Mouse (Mus musculus) frontal cortex, postnatal 25 days (tissue): ENCODE data around the gene Lyplal1.

Experiments used
- DNase-seq, 2 experiments: peaks; one replicate each; pipeline ENCODE4 v3.0.0; 2022; ENCODE audit warnings: low spot score in 2 of 2

Gene Lyplal1

DNA sequence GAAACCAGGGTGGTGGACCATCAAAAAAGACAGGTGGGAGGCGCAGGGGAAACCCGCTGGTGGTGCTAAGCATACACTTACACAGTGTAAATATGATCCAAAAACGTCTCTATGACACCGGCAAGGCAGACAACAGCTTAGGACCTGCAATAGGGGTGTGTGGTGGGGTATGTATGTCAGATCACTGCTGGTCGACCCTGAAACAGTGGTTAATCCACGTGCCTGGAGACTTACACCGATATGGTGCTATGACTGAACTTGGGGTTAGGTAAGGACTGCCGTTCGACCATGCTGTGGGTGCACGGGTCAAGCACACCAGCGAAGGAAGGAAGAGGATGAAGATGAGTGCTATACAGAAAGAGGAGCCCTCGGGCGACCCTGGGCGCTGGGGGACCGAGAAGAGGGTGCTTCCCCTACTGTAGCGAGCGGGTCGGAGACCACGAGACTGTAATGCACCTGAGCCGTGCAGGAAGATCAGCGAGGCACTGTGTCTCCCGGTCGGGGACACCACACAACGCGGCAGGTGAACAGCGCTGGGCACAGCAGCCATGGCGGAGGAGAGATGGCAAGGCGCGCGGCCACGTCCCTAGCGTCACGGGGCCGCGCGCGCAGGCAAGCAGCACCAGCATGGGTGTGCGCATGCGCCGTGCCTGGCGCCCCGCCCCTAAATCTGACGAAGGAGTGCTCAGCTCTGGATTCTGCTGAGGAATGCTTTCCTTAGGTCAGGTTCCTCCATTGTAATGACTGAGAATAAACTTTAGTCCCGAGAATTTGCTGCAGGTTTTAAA, at the start of gene Lyplal1:
Gene Lyplal1 (minus strand): TSS at position 610 of the 788 bp plus-strand sequence.
- DNase-seq: peak; percentile 88 to 92

DNA sequence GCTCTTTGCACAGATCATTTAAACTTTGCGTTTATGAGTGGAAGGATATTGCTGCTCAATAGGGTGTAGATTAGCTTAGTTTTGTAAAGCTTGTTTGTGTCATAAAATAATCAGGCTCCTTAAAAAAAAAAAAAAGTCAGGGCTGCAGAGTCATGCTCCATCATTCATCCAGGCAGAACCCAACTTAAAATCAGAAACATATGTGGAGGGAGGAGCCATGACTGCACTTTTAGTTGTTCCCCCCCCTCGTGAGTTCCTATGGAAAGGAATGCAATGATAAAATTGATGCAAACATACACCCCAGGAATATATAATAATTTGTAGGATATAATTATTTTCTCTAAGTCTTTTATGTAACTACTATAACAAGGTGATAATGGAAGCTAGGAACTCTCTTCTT, 46.5 kb upstream of the Lyplal1 start:
- DNase-seq: no peak

DNA sequence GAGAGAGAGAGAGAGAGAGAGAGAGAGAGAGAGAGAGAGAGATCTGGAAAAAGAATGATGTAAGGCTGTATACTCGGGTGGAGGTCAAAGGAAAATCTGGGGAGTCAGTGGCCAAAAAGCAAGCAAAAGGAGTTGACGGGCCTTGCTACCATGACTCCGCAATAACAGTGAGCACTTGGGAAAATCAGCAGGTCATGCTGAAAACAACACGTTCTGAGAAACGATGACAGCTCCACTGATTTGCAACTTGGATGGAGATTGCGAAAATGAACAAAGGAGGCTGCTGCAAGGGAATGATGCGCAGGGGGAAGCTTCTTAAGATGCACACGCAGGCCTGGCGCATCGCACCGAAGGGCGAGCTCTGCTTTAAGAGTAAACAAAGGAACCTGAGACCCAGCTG, 46.1 kb upstream of the Lyplal1 start:
- no peak for DNase-seq

DNA sequence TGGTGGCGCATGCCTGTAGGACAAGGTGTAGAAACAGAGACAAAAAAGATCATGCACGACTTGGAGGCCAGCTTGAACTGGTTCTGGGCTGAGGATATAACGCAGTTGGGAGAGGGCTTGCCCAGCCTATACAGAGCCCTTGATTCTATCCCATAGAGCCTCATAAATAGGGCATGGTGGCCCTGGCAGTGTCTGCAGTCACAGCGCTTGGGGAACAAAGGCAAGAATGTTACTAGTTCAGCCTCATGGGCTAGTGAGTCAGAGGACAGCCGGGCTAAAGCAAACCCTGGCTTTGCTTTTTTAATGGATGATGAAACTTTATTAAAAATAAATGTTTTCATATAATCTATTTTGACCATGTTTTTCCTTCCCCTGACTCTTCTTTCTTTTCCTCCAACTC, 33.3 kb upstream of the Lyplal1 start:
- no peak for DNase-seq

DNA sequence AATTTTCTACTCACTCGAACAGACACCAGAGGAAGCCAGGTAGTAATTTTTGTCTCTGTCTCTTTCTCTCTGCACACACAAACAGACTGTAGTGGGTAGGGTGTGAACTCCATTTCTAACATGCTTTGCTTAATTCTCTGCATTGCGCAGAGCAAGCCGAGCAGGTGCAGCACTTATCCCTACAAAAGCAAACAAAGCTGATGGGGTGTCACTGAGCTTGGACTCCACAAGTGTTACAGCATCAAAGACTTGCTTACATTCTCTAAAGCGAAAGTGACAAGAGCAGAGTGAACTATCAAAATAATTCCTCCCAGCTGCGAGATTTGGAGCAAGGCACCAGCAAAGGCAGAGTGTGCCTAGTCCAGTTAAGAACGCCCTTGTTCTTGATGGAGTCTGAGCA, 28.3 kb upstream of the Lyplal1 start:
- DNase-seq: no peak

DNA sequence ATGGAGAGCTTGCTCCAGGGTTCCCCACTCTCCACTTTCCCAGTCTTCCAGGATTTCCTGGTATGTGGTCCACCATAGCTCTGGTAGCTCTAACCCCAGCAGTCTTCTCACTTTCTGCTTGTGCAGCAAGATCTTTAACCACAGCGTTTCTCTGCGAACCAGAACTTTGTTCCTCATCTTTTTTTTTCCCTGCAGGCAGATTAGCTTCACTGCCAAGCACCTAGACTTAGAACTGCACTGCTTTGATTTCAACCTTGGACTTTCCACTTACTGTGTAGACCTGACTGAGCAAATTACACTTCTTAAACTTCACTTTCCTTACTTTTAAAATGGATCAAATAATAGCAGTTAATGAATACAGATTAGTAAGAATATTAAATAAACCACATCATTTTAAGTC, 23.1 kb upstream of the Lyplal1 start:
- DNase-seq: no peak

DNA sequence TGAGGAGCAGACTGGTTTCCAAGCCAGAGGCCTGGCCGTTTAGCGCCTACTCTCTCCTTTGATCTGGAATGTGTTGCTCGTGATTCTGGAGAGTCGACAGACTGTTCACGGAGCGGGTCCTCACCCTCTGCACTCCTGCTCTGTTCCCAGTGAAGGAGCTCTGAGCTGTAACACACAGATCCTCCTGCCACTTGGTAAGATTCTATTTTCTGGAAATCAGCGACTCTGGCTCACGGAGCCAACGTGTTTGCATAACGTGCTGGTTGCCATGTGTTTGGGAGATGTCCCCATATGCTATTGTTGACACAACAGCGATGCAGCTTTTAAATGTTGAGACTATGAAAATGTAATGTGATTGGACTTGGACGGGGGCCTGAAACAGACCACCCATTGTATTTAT, 20.8 kb upstream of the Lyplal1 start:
- no peak for DNase-seq

DNA sequence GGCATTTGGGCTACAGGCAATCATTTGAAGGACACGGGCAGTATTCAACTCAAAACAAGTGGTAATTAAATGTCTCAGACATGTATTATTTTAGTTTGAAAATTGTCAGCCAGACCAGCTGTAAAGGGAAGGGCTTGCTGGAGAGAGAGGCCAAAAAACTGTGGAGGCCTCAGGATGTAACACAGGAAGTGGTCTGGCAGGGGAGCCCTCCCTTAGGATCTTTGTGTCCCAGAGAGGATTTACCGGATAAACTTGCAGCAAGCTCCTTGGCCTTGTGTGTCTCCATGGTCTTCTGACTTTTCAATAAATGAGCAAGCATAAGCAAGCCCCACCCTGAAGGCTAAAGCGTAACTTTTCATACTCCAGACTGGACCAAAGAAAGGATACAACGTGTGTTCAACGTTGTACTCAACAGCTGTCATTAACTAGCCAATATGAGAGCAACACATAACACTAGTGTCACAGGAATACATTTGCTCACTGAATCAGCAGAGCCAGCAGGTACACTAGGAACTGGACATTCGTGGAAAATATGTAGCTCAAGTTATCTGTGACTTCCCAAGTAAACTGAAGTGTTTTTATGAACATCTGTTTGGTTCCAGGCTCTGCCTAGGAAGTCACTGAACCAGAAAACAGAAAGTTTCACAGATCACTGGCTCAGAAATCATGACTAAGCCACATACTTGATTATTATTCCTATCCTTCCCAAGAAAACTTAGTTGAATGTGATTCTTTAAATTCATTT, 19.7 kb upstream of the Lyplal1 start:
- no peak for DNase-seq

DNA sequence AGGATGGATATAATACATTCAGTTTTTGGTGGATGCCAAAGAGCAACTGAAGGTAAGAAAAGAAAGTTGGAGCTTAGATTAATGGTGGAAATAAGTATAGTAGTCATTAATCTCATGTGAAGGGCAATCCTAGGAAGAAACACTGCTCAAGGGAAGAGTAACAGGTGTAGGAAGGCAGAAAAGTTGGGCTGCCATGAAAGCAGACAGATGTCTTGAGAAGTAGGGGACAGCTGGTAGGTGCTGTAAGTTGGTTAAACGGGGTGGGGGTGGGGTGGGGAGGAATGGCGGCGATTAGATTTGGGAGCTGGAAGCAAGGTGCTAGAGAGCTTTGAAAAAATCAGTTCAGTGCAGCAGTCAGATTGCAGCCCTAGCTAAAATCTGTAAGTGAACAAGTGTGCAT, 14.4 kb upstream of the Lyplal1 start:
- no peak for DNase-seq

DNA sequence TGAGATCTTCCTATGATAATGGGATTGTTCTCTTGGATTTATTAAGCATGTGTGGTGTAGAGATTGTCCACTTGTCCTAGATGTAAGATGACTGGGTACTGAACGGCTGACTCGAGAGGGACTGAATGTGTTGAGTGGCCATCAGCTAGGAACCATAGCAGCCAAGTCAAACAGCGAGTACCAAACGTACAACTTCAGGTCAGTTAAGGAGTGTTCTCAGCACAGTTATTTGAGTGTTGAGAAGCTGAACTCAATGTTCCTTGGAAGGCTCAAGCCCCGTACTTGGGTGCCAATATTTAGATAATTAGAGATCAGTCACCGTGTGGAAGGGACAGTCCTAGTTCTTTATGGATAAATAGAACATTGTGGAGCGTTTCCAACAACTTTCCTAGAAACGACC, 11.8 kb upstream of the Lyplal1 start:
- no peak for DNase-seq

DNA sequence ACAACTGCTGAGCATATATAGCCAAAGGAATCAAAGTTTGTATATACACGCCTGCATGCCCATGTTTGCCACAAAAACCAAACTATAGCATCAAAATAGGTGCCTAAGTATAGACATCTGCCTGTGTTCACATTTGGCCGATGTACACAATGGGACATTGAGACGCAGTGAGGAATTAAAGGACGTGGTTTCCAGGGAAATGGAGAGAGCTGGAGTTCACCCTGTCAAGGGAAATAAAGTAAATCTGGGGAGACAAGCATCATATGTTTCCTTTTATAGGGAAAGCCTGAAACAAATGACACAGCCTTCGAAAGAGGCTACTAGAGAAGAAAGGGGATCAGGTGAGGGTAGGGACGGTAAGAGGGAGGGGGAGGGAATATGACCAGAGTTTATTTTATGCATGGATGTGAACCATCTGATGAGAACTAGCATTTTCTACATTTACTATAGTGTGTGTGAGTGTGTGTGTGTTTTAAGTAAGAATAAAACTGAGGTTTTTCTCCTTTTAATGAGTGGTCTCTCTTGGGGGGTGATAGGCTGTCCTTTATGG, 9.3 kb upstream of the Lyplal1 start:
- no peak for DNase-seq

DNA sequence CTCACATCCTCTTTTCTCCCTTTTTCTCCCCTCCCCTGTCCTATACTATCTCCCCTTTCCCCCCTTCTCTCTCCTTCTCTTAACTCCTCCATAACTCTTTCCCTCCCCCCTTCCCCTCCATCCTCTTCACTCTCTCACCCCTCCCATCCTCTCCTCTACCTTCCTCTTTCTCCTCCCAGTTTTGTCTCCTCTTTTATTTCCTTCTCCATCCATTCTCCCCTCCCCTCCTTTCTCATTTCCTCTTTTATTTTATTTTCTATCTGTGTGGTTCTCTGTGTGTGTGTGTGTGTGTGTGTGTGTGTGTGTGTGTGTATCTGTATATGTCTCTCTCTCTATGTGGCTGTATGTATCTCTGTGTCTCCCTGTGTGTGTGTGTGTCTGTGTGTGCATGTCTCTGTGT, 6.6 kb upstream of the Lyplal1 start:
- no peak for DNase-seq

DNA sequence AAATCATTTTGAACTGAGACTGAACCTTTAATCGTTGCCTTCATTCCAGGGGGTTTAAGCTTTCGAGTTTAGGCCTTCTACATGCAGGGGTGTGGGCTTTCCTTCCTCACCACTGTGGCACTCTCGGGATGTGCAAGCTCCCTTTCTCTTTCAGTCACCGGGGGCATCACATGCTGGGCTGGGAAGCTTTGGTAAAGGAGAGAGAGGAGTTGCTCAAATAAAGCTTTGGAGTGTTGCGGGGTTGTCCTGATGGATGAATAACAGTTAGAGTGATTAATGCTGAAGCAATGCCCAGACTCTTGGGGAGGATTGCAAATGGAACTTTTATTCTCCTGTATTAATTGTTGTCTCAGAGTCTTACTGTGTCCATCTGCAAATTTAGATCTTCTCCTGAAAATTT, 2.7 kb upstream of the Lyplal1 start:
- DNase-seq: no peak

DNA sequence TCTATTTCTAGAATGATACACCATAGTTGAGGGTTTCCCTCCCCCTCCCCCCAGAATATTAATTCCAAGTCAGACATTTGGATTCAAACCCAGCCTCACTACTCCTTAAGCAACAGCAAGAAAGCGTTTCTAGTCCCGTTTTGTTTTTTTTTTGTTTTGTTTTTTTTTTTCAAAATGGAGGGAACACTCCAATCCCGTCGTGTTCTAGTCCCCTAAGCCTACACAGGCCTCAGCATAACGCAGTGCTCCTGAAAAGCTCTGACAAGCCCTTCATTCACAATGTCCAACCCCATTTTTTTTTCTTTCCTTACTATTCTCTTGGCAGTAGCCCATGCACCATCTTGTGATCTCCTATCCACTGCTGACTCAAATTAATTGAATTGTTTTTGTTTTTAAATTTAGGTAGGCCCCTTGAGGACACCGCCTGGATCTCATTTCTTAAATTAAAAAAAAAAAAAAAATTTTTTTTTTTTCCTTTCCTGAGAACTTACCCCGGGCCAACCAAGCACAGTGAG, 967 bp downstream of the Lyplal1 start:
- no peak for DNase-seq

DNA sequence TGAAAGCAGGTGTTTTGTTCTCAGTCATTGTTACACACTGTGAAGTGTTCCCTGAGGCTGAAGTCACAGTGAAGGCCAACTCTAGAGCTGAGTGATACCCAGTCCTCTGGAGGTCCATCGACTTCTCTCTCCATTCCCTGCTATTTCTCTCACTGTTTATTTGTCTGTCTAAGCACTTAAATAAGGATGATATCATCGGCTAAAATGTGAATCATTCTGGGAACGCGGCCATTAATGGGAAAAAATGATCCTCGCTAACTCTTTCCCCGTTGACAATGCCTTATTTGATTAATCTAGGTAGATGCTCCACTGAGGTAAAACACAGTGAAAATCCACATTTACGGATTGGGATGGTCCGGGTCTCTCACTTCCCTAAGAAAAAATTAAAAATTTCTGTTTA, 14.8 kb downstream of the Lyplal1 start:
- DNase-seq: no peak

DNA sequence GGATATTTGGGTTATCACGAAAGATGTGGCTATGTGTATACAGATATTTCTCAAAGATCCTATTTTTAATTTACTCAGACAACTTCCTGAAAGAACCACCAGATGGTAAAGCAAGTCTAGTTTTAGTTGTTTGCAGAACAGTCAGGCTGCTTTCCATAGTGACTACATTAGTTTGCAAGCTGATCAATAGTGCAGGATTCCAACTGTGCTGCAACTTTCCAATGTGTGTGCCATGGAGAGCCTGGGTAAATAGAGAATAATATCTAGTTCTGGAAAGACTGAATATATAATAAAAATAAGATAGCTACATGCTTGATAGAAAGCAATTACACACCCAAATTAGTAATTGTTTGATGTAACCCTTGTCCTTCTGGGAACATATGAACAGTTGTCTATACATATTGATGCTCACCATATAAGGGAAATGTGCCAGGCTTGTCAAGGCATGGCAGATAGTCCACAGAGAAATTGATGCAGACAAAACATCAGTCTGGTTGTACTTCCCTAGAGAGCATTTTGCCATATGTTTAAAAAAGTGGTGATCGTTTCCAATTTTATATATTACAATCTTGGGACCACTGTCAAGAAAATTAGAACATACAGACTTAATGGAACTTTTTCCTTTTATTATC, 50.7 kb downstream of the Lyplal1 start:
- no peak for DNase-seq

DNA sequence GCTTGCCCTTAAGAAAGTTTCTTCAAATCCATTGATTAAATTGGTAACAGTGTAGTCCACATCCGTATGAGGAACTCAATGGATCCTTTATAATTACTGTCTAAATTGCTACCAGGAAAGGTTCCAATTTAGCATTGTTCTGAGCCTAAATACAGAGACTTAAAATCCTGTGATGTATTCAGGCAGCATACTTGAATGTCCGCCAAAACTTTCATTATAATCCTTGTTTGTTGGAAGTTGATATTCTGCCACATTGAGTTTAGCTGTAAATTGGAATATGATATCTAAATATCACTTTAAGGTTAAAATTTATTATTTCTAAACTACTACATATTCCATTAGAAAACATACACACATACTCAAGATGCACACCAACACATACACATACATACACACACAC, 57.1 kb downstream of the Lyplal1 start:
- no peak for DNase-seq

DNA sequence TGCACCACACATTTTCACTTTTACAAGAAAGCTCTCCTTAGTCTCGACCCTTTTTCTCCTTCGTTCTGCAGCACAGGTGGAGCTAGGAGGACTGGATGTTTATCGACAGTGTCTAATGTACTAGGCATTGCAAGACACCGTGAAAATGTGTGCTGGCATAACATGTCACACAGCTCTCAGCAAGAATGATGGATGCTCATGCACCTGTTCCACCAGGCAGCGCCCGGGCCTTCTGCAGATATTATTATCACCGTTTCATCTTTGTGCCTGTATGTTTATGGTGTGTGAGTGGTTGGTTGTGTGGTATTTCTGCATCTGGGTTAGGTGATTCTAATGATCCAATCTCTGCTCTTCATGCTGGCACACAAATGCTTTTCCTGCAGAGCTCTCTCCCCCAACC, 62.9 kb downstream of the Lyplal1 start:
- no peak for DNase-seq

DNA sequence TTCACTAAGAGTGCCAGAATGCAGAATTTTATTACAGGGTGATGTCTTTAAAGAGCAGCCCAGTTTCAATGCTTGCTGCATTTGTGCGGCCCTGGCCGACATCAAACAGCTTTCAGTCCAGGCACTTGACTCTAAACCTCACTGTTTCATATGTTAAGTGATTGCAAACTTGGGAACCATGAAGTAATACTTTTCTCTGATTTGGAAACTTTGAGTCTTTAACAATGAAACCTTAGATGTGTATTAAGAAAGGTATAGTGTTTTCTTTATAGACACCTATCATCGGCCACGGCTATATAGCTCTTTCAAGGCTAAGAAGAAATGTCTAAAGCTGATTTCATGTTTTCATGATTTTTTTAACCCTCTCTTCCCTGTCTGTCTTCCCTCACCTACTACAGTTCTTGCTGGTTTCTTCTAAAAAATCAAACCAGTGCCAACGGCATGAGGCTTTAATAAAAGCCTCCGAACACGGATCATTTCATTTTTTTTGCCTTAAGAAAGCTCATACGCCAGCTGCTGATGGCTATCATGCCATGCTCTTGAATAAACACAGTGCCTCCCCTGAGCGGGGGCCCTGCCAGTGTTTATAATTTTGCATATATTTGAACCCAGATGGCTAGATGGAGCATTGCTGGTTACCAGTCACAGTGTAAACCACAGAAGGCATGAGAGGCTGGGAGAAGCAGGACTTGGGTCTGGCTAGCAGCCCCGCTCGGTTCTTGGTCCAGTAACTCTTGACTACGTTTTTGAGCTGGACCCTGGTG, 63.6 kb downstream of the Lyplal1 start:
- no peak for DNase-seq

DNA sequence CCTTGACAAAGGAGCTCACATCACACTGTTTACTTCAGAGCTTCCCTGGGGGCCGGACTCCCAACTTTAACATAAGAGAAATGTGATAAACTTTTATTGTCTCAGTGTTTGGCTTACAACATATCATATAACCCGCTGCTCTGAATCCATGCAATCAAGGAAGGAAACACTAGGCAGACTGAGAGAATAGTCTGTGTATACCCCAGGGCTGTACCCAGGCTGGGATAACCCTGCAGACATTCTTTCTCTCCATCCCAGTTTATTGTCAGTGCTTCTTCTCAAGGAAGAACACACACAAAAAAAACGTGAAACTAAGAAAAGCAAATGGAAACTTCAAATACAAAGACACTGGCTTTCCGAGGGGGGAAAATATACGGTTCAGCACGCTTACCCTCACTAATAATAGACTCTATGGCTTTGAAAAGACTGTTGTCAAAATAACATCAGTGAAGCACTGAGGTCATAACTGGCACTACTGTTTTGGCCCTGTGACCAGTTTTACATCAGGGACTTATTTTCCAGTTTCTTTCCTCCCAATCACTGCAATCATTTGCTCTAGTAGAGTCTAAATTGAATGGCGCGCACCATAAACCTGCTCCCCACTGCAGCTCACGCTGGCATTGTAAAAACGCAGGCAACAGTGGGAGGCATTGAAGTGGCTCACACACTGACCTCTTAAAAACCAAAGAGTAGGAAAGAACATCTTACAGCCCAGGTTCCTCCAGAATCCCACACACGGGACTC, 73.2 kb downstream of the Lyplal1 start:
- DNase-seq: no peak

DNA sequence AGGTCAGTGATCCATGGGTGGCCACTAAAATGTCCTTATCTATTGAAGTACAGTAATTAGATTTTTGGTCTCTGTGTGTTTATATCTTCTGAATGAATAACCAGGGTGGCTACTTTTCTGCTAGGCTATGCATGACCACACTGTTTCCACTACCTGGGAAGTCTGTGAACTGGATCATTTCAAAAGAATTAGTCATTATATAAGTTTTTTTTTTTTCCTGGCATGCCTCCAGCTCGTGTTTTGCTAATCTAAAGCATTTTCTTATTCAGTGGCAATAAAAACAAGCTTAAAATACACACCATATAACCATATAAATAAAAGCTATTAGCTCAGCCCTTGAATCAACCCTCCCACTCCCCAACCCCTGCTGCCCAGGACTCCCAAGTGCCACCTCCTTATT, 75.3 kb downstream of the Lyplal1 start:
- no peak for DNase-seq
